ENCODE assay signal across 26 mouse cellular contexts in genomic region chr6:142909771-142910105, GRCm38 (mm10). TPM values are rescaled to one million over a fixed set of nuclear protein-coding genes. Genes with fewer than 3 reads are reported as not detected.
DNase-seq lines count a peak whose midpoint lies in the region; ATAC-seq and TF ChIP-seq lines count a peak whose summit lies in the region.
"Had no signal": no experiment of that assay in that cellular context is flagged by ENCODE, and none has a peak within 500 bp of the region (broad histone marks: within the 10 kb centered on the region; RNA-seq: fewer than 3 reads in every experiment).

No protein-coding gene starts in this region.

- no peak overlapping the region for H3K9ac ChIP-seq in forebrain, embryonic 16.5 days (replicated peaks; ENCODE audit: low read depth, low read length)
- no peak overlapping the region for H3K9ac ChIP-seq in forebrain, postnatal 0 days
- H3K9ac ChIP-seq in liver, embryonic 13.5 days = no peak overlapping the region
- H3K9ac ChIP-seq in liver, embryonic 12.5 days = no peak overlapping the region
- H3K9ac ChIP-seq: forebrain, embryonic 13.5 days; hindbrain, embryonic 13.5 days; limb, embryonic 12.5 days; liver, embryonic 14.5 days; lung, embryonic 14.5 days; midbrain, embryonic 15.5 days; neural tube, embryonic 15.5 days had no signal

- peak overlapping the region; percentile 28; the same call in 1 of the 2 replicates for H3K27ac ChIP-seq in forebrain, embryonic 16.5 days (ENCODE audit: low read length)
- H3K27ac ChIP-seq in forebrain, postnatal 0 days (ENCODE audit: low read depth, low read length) = no peak overlapping the region; the same call in 1 of the 2 replicates
- 0 out of 2 replicates have a peak overlapping the region, but pooled peaks have one; percentile 6 for H3K27ac ChIP-seq in liver, embryonic 13.5 days
- no peak overlapping the region for H3K27ac ChIP-seq in liver, embryonic 12.5 days
- H3K27ac ChIP-seq: forebrain, embryonic 13.5 days; hindbrain, embryonic 13.5 days; left cerebral cortex, adult 2 months; limb, embryonic 12.5 days; liver, embryonic 14.5 days; midbrain, embryonic 10.5 days; midbrain, embryonic 15.5 days; neural tube, embryonic 15.5 days had no signal

- DNase-seq in forebrain, postnatal 0 days = no peak
- peak; percentile 44 for DNase-seq in kidney, adult 18-20 months
- DNase-seq in kidney, postnatal 10 days = no peak
- no peak for DNase-seq in liver, embryonic 13.5 days
- peak; percentile 11 for DNase-seq in kidney, postnatal 14 days
- no peak for DNase-seq in right cerebral cortex, postnatal 14 days
- DNase-seq: adrenal gland, adult 8-10 months; cerebellum, adult 8-10 months; cerebellum, postnatal 25 days; gastrocnemius, postnatal 25 days; heart, postnatal 4 days; lung, embryonic 14.5 days; lung, postnatal 14 days had no signal

- H3K4me1 ChIP-seq in forebrain, embryonic 16.5 days (replicated peaks; ENCODE audit: control insufficient read depth, insufficient read depth, low read length) = peaks cover 3% of the 10 kb centered on the region; the same call in 1 of the 2 replicates
- H3K4me1 ChIP-seq in forebrain, postnatal 0 days (ENCODE audit: insufficient read depth) = no peaks in the 10 kb centered on the region
- H3K4me1 ChIP-seq in liver, embryonic 13.5 days (replicated peaks) = peaks cover 35% of the 10 kb centered on the region
- peaks cover 35% of the 10 kb centered on the region for H3K4me1 ChIP-seq in liver, embryonic 12.5 days
- H3K4me1 ChIP-seq: forebrain, embryonic 13.5 days; limb, embryonic 12.5 days; midbrain, embryonic 10.5 days; midbrain, embryonic 15.5 days had no signal

- H3K9me3 ChIP-seq in forebrain, embryonic 16.5 days (ENCODE audit: control insufficient read depth, low read length) = no peaks in the 10 kb centered on the region
- H3K9me3 ChIP-seq in forebrain, postnatal 0 days (ENCODE audit: low read length) = no peaks in the 10 kb centered on the region
- H3K9me3 ChIP-seq in liver, embryonic 13.5 days (replicated peaks) = no peaks in the 10 kb centered on the region
- no peaks in the 10 kb centered on the region for H3K9me3 ChIP-seq in liver, embryonic 12.5 days (replicated peaks)
- H3K9me3 ChIP-seq: forebrain, embryonic 13.5 days; hindbrain, embryonic 13.5 days; limb, embryonic 12.5 days; midbrain, embryonic 15.5 days; neural tube, embryonic 15.5 days had no signal

- no peak overlapping the region for H3K4me2 ChIP-seq in forebrain, embryonic 16.5 days (ENCODE audit: low read length)
- H3K4me2 ChIP-seq in forebrain, postnatal 0 days (ENCODE audit: low read depth) = no peak overlapping the region
- H3K4me2 ChIP-seq in liver, embryonic 13.5 days = no peak overlapping the region
- H3K4me2 ChIP-seq in liver, embryonic 12.5 days = no peak overlapping the region
- H3K4me2 ChIP-seq: forebrain, embryonic 13.5 days; hindbrain, embryonic 13.5 days; limb, embryonic 12.5 days; lung, embryonic 14.5 days; midbrain, embryonic 15.5 days; neural tube, embryonic 15.5 days had no signal

- H3K36me3 ChIP-seq in forebrain, embryonic 16.5 days (ENCODE audit: control insufficient read depth, insufficient read depth) = no peaks in the 10 kb centered on the region
- peaks cover 6% of the 10 kb centered on the region; the same call in 1 of the 2 replicates for H3K36me3 ChIP-seq in forebrain, postnatal 0 days (ENCODE audit: insufficient read depth)
- no peaks in the 10 kb centered on the region for H3K36me3 ChIP-seq in liver, embryonic 13.5 days
- H3K36me3 ChIP-seq in liver, embryonic 12.5 days = no peaks in the 10 kb centered on the region
- H3K36me3 ChIP-seq: limb, embryonic 12.5 days had no signal

- 92% methylated on average over 3 of the region's 3 CpGs for WGBS in forebrain, embryonic 16.5 days
- WGBS in forebrain, postnatal 0 days = 85% methylated on average over 3 of the region's 3 CpGs
- WGBS in liver, embryonic 13.5 days (ENCODE audit: insufficient replicate concordance) = 55% methylated on average over 3 of the region's 3 CpGs
- WGBS in liver, embryonic 12.5 days (ENCODE audit: insufficient replicate concordance) = 67% methylated on average over 3 of the region's 3 CpGs

- no peaks in the 10 kb centered on the region for H3K27me3 ChIP-seq in forebrain, embryonic 16.5 days (replicated peaks; ENCODE audit: control insufficient read depth, insufficient read depth, low read length)
- H3K27me3 ChIP-seq in forebrain, postnatal 0 days (ENCODE audit: insufficient read depth, low read length) = no peaks in the 10 kb centered on the region
- H3K27me3 ChIP-seq in liver, embryonic 13.5 days = no peaks in the 10 kb centered on the region
- H3K27me3 ChIP-seq in liver, embryonic 12.5 days (replicated peaks) = no peaks in the 10 kb centered on the region
- H3K27me3 ChIP-seq: CH12.LX; forebrain, embryonic 13.5 days; hindbrain, embryonic 13.5 days; limb, embryonic 12.5 days; midbrain, embryonic 15.5 days; neural tube, embryonic 15.5 days had no signal

- no peak for TF ChIP-seq CTCF in forebrain, postnatal 0 days (IDR thresholded peaks at IDR 0.05; ENCODE audit: low read depth)

- ATAC-seq in forebrain, embryonic 16.5 days = no peak
- no peak for ATAC-seq in forebrain, postnatal 0 days
- no peak for ATAC-seq in liver, embryonic 13.5 days (ENCODE audit: low read depth)
- ATAC-seq in liver, embryonic 12.5 days = no peak
- ATAC-seq: forebrain, embryonic 13.5 days; intestine, embryonic 16.5 days; midbrain, embryonic 15.5 days had no signal

- H3K4me3 ChIP-seq in forebrain, embryonic 16.5 days (replicated peaks; ENCODE audit: low read length) = no peak overlapping the region
- H3K4me3 ChIP-seq in forebrain, postnatal 0 days (ENCODE audit: low read depth, low read length) = no peak overlapping the region
- no peak overlapping the region for H3K4me3 ChIP-seq in liver, embryonic 13.5 days (replicated peaks)
- H3K4me3 ChIP-seq in liver, embryonic 12.5 days = no peak overlapping the region
- H3K4me3 ChIP-seq: forebrain, embryonic 13.5 days; hindbrain, embryonic 13.5 days; left cerebral cortex, adult 2 months; limb, embryonic 12.5 days; midbrain, embryonic 10.5 days; midbrain, embryonic 15.5 days; neural tube, embryonic 15.5 days had no signal

RNA-seq across cellular contexts. Expression of gene St8sia1, which starts 54.5 kb away (rescaled TPM):
- polyA plus RNA-seq in forebrain, embryonic 16.5 days (2015; fragmentation: Nextera tagmentation; extraction: Ambion mirVana) = 6.4 and 6.7 TPM in 2 replicates
- 10.8 and 15.5 TPM in 2 replicates for total RNA-seq in forebrain, postnatal 0 days (2014; rRNA removed)
- polyA plus RNA-seq in forebrain, postnatal 0 days (2015; fragmentation: Nextera tagmentation; extraction: Ambion mirVana) = 2.3 and 3.5 TPM in 2 replicates
- polyA plus RNA-seq in liver, embryonic 13.5 days (2015; fragmentation: Nextera tagmentation; extraction: Ambion mirVana) = 0.09 and 0.27 TPM in 2 replicates
- 0.67 TPM in 2 replicates for polyA plus RNA-seq in liver, embryonic 12.5 days (2016; fragmentation: Nextera tagmentation; extraction: Ambion mirVana)
- polyA plus RNA-seq: C2C12 had no signal

Comparison
In these comparisons a context has a peak if more than half of its experiments do, and no peak if none do; other contexts are left out.
1. H3K27ac ChIP-seq: peak in forebrain, embryonic 16.5 days (single experiment) and liver, embryonic 13.5 days (single experiment); none in forebrain, postnatal 0 days (single experiment) and liver, embryonic 12.5 days (single experiment).
2. DNase-seq: peak in kidney, adult 18-20 months (single experiment) and kidney, postnatal 14 days (single experiment); none in forebrain, postnatal 0 days (single experiment), kidney, postnatal 10 days (single experiment), liver, embryonic 13.5 days (single experiment) and right cerebral cortex, postnatal 14 days (single experiment).